Mouse (Mus musculus) cortical plate, adult 2 months (tissue): ENCODE results near the gene Fbxo42.

Experiments used
- CTCF ChIP-seq: fragments of 200-500 bp; IDR thresholded peaks from 2 replicates; pipeline ENCODE4 v1.5.1; 2011; ENCODE audit warnings: mild to moderate bottlenecking, control low read depth, low read length; ENCODE audit not compliant: insufficient read depth; ENCODE audit errors: extremely low read depth
- POLR2A ChIP-seq: fragments of 200-500 bp; IDR thresholded peaks from 2 replicates; pipeline ENCODE4 v1.6.1; 2011; ENCODE audit warnings: mild to moderate bottlenecking, low read length, control low read depth; ENCODE audit not compliant: insufficient read depth; ENCODE audit errors: extremely low read depth

- TF ChIP-seq CTCF, result no peak
- TF ChIP-seq POLR2A, result no peak
Observed at GRCm38 (mm10) chr4:141175783-141176182, 28.1 kb downstream of the Fbxo42 start.
